Comparison of ENCODE assay signal across 21 mouse cellular contexts in the genomic region with DNA sequence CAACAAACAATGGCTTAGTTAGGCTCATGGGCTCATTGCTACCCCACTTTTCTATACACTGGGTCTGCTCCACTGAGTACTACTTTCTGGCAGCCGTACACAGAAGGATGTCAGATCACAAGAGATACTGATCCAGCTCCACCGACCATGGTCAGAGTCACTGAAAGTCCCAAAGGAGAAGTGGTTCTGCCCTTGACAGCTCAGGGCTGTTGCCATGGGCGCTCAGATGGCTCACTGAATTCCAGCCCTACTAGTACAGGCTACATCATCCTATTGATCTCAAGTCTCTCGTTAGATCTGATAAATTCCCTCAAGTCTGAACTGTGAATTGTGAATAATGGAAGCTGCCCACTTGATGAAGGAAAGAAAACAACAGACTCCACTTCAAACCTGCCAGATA.
DNase-seq lines count a peak whose midpoint lies in the region; ATAC-seq and TF ChIP-seq lines count a peak whose summit lies in the region.
"Had no signal": no experiment of that assay in that cellular context is flagged by ENCODE, and none has a peak within 500 bp of the region (broad histone marks: within the 10 kb centered on the region; RNA-seq: fewer than 3 reads in every experiment).

No protein-coding gene starts in this region.

- H3K4me3 ChIP-seq in layer of hippocampus, adult 2 months = no peak overlapping the region
- H3K4me3 ChIP-seq: embryonic facial prominence, embryonic 13.5 days; forebrain, embryonic 12.5 days; gastrocnemius, adult 2 months; heart, embryonic 13.5 days; hindbrain, embryonic 12.5 days had no signal

- H3K27ac ChIP-seq in layer of hippocampus, adult 2 months = peak overlapping the region; percentile 46
- H3K27ac ChIP-seq: embryonic facial prominence, embryonic 13.5 days; forebrain, embryonic 12.5 days; gastrocnemius, adult 2 months; heart, embryonic 13.5 days; hindbrain, embryonic 12.5 days had no signal

- intact Hi-C loops in heart, postnatal 25 days (cut with DNase I) = no loop called here

- 0 out of 2 replicates have a peak, but pooled peaks have one; percentile 4 for ATAC-seq in common myeloid progenitor, adult 5-6 weeks (replicated peaks; ENCODE audit: low read depth, poor library complexity, severe bottlenecking)
- ATAC-seq: hindbrain, embryonic 16.5 days; inflammation-experienced regulatory T-cells, adult 6 months; intestine, postnatal 0 days had no signal

- no peak for TF ChIP-seq CTCF in layer of hippocampus, adult 2 months (conservative IDR thresholded peaks at IDR 0.05)

- DNase-seq in layer of hippocampus, adult 2 months (ENCODE audit: low spot score in 2 of 2) = no peak
- DNase-seq in layer of hippocampus, postnatal 10 days (ENCODE audit: low spot score in 2 of 2) = no peak
- peak; percentile 31 for DNase-seq in adrenal gland, adult 8-10 months
- DNase-seq in adrenal gland, postnatal 10 days = peak; percentile 17
- no peak for DNase-seq in embryo, embryonic 9.5 days (ENCODE audit: extremely low spot score)
- DNase-seq in heart, postnatal 25 days (ENCODE audit: low spot score) = no peak
- DNase-seq: cerebellum, adult 11 months; cerebellum, adult 8-10 months; cerebellum, postnatal 14 days; gastrocnemius, adult 2 months; gastrocnemius, postnatal 25 days; heart, adult 11 months; heart, postnatal 4 days had no signal

Comparison
In these comparisons a context has a peak if more than half of its experiments do, and no peak if none do; other contexts are left out.
1. DNase-seq: peak in adrenal gland, adult 8-10 months (single experiment) and adrenal gland, postnatal 10 days (single experiment); none in layer of hippocampus, adult 2 months (0 of 2), layer of hippocampus, postnatal 10 days (0 of 2), embryo, embryonic 9.5 days (single experiment) and heart, postnatal 25 days (single experiment).